Mouse (Mus musculus) MEL (cell line): ENCODE measurements around the gene Scn8a. TPM values are rescaled to one million over a fixed set of nuclear protein-coding genes. Genes with fewer than 3 reads are reported as not detected.

ENCODE experiments used
- DNase-seq: peaks from one replicate; pipeline ENCODE4 v3.0.0; 2011; ENCODE audit warnings: low read depth, low spot score
- H3K27ac ChIP-seq: 2 replicates; pipeline ENCODE4 v1.5.1; 2012; ENCODE audit warnings: low read depth, mild to moderate bottlenecking, control low read depth, low read length, moderate library complexity; ENCODE audit not compliant: control insufficient read depth
- H3K27me3 ChIP-seq, 2 experiments: fragments of 150-350 bp in 1 of 2; sonication (generic) in 1 of 2; 2 replicates each; pipeline ENCODE4 v1.6.1; 2012; ENCODE audit warnings: low read length in 2 of 2, mild to moderate bottlenecking in 2 of 2, improper control_type of control experiment in 1 of 2, moderate library complexity in 1 of 2; ENCODE audit not compliant: insufficient read depth in 2 of 2, control insufficient read depth in 1 of 2
- H3K36me3 ChIP-seq, 2 experiments: 2 replicates each; pipeline ENCODE4 v1.6.1; 2012 to 2014; ENCODE audit warnings: low read length in 2 of 2, improper control_type of control experiment in 1 of 2, inconsistent platforms in 1 of 2, mild to moderate bottlenecking in 1 of 2; ENCODE audit not compliant: insufficient read depth in 2 of 2, control insufficient read depth in 1 of 2
- H3K4me1 ChIP-seq, 2 experiments: fragments of 150-350 bp in 1 of 2; sonication (generic) in 1 of 2; 2 replicates each; pipeline ENCODE4 v1.6.1; 2012; ENCODE audit warnings: low read length in 2 of 2, improper control_type of control experiment in 1 of 2, mild to moderate bottlenecking in 1 of 2; ENCODE audit not compliant: insufficient read depth in 2 of 2, control insufficient read depth in 1 of 2
- H3K4me3 ChIP-seq, 2 experiments: fragments of 150-350 bp in 1 of 2; sonication (generic) in 1 of 2; 2 replicates each; pipeline ENCODE4 v1.5.1; 2012; ENCODE audit warnings: low read depth in 2 of 2, low read length in 2 of 2, mild to moderate bottlenecking in 2 of 2, moderate library complexity in 2 of 2, control low read depth in 1 of 2, improper control_type of control experiment in 1 of 2; ENCODE audit not compliant: control insufficient read depth in 1 of 2, insufficient read depth in 1 of 2
- H3K79me2 ChIP-seq: 2 replicates; pipeline ENCODE4 v1.6.1; 2012; ENCODE audit warnings: mild to moderate bottlenecking, low read length, moderate library complexity; ENCODE audit not compliant: control insufficient read depth, poor library complexity, insufficient read depth
- H3K9ac ChIP-seq: 2 replicates; pipeline ENCODE4 v1.6.1; 2012; ENCODE audit warnings: low read depth, mild to moderate bottlenecking, control low read depth, low read length, moderate library complexity; ENCODE audit not compliant: control insufficient read depth, poor library complexity, severe bottlenecking
- H3K9me3 ChIP-seq: fragments of 150-350 bp; sonication (generic); replicated peaks from 2 replicates; pipeline ENCODE4 v1.6.1; 2012; ENCODE audit warnings: mild to moderate bottlenecking, low read length, improper control_type of control experiment, moderate library complexity; ENCODE audit not compliant: insufficient read depth
- CTCF ChIP-seq, 3 experiments: IDR thresholded peaks in 2 of 3; conservative IDR thresholded peaks in 1 of 3; 2 replicates each; pipeline ENCODE4 v1.5.1; 2011 to 2012; ENCODE audit warnings: low read length in 3 of 3, low read depth in 2 of 3, mild to moderate bottlenecking in 2 of 3, improper control_type of control experiment in 1 of 3, inconsistent platforms in 1 of 3, mixed read lengths in 1 of 3, moderate library complexity in 1 of 3; ENCODE audit not compliant: control insufficient read depth in 1 of 3, insufficient read depth in 1 of 3, poor library complexity in 1 of 3, severe bottlenecking in 1 of 3
- E2F4 ChIP-seq: IDR thresholded peaks from 2 replicates; pipeline ENCODE4 v1.6.1; 2011; ENCODE audit warnings: low read depth, low read length, improper control_type of control experiment, borderline replicate concordance
- ELF1 ChIP-seq: IDR thresholded peaks from 2 replicates; pipeline ENCODE4 v1.6.1; 2014; ENCODE audit warnings: low read depth, mild to moderate bottlenecking, inconsistent platforms, low read length, improper control_type of control experiment, moderate library complexity
- ETS1 ChIP-seq: IDR thresholded peaks from 2 replicates; pipeline ENCODE4 v1.6.1; 2012; ENCODE audit warnings: low read depth, mild to moderate bottlenecking, inconsistent platforms, low read length, improper control_type of control experiment, moderate library complexity
- JUND ChIP-seq: IDR thresholded peaks from 2 replicates; pipeline ENCODE4 v1.6.1; 2011; ENCODE audit warnings: low read depth, mild to moderate bottlenecking, improper control_type of control experiment, low read length
- MAFK ChIP-seq: IDR thresholded peaks from 2 replicates; pipeline ENCODE4 v1.6.1; 2011; ENCODE audit warnings: low read depth, mild to moderate bottlenecking, low read length, improper control_type of control experiment, borderline replicate concordance
- MAX ChIP-seq: IDR thresholded peaks from 2 replicates; pipeline ENCODE4 v1.6.1; 2011; ENCODE audit warnings: low read length, improper control_type of control experiment
- MEF2A ChIP-seq: IDR thresholded peaks from 2 replicates; pipeline ENCODE4 v1.6.1; 2014; ENCODE audit warnings: low read depth, mild to moderate bottlenecking, inconsistent platforms, low read length, improper control_type of control experiment; ENCODE audit not compliant: poor library complexity, insufficient replicate concordance, severe bottlenecking; ENCODE audit errors: extremely low read depth
- MYC ChIP-seq: IDR thresholded peaks from 2 replicates; pipeline ENCODE4 v1.6.1; 2011; ENCODE audit warnings: low read depth, mild to moderate bottlenecking, low read length, improper control_type of control experiment, moderate library complexity
- NRF1 ChIP-seq: IDR thresholded peaks from 2 replicates; pipeline ENCODE4 v1.6.1; 2014; ENCODE audit warnings: low read depth, mild to moderate bottlenecking, inconsistent platforms, low read length, improper control_type of control experiment, moderate library complexity; ENCODE audit not compliant: poor library complexity, insufficient read depth, severe bottlenecking
- POLR2AphosphoS5 ChIP-seq: IDR thresholded peaks from 2 replicates; pipeline ENCODE4 v1.6.1; 2012; ENCODE audit warnings: low read depth, borderline replicate concordance, mild to moderate bottlenecking, inconsistent platforms, low read length, moderate library complexity, mixed read lengths
- RCOR1 ChIP-seq: IDR thresholded peaks from 2 replicates; pipeline ENCODE4 v1.6.1; 2012; ENCODE audit warnings: low read depth, mild to moderate bottlenecking, inconsistent platforms, low read length, improper control_type of control experiment
- SIN3A ChIP-seq: IDR thresholded peaks from 2 replicates; pipeline ENCODE4 v1.6.1; 2012; ENCODE audit warnings: low read length, improper control_type of control experiment, inconsistent platforms
- TBP ChIP-seq: IDR thresholded peaks from 2 replicates; pipeline ENCODE4 v1.8.0; 2011; ENCODE audit warnings: low read depth, low read length, improper control_type of control experiment
- TCF12 ChIP-seq: IDR thresholded peaks from 2 replicates; pipeline ENCODE4 v1.6.1; 2014; ENCODE audit warnings: low read depth, mild to moderate bottlenecking, inconsistent platforms, low read length, improper control_type of control experiment, moderate library complexity
- UBTF ChIP-seq: IDR thresholded peaks from 2 replicates; pipeline ENCODE4 v1.6.1; 2012; ENCODE audit warnings: low read depth, mild to moderate bottlenecking, inconsistent platforms, low read length, improper control_type of control experiment, moderate library complexity, borderline replicate concordance; ENCODE audit not compliant: insufficient read depth
- USF2 ChIP-seq, 2 experiments: IDR thresholded peaks; 2 replicates each; pipeline ENCODE4 v1.6.1; 2011 to 2012; ENCODE audit warnings: improper control_type of control experiment in 2 of 2, low read length in 2 of 2, borderline replicate concordance in 1 of 2, inconsistent platforms in 1 of 2, low read depth in 1 of 2, mild to moderate bottlenecking in 1 of 2; ENCODE audit not compliant: insufficient read depth in 1 of 2
- ZC3H11A ChIP-seq: IDR thresholded peaks from 2 replicates; pipeline ENCODE4 v1.6.1; 2012; ENCODE audit warnings: low read depth, mild to moderate bottlenecking, inconsistent platforms, low read length, improper control_type of control experiment
- ZKSCAN1 ChIP-seq: IDR thresholded peaks from 2 replicates; pipeline ENCODE4 v1.6.1; 2012; ENCODE audit warnings: low read depth, mild to moderate bottlenecking, inconsistent platforms, low read length, improper control_type of control experiment, moderate library complexity
- ZMIZ1 ChIP-seq: IDR thresholded peaks from 2 replicates; pipeline ENCODE4 v1.6.1; 2012; ENCODE audit warnings: low read depth, mild to moderate bottlenecking, inconsistent platforms, low read length, improper control_type of control experiment, moderate library complexity
- polyA plus RNA-seq, 2 experiments: library from polyadenylated mRNA; stranded (reverse) in 1 of 2; unstranded in 1 of 2; fragments of >175 nt in 1 of 2; fragments of >200 nt in 1 of 2; gene quantifications; 2 replicates each; pipeline versions ENCODE4 v1.2.1 to v1.2.4; 2012; ENCODE audit warnings: low replicate concordance in 2 of 2, low read depth in 1 of 2; ENCODE audit not compliant: insufficient read length in 2 of 2, insufficient read depth in 1 of 2, missing spikeins in 1 of 2
- total RNA-seq: library from RNA; depleted of rRNA; stranded (reverse); fragments of 300-350 nt; gene quantifications from 2 replicates; pipeline ENCODE4 v1.2.3, GENCODE M21; 2012

Scn8a gene
- total and polyA plus RNA-seq, 3 experiments = 0.01 to 0.08 TPM; not detected in 1

- H3K4me1 ChIP-seq = no peaks in the 10 kb centered on the region
- H3K9me3 ChIP-seq = no peaks in the 10 kb centered on the region
- TF ChIP-seq TCF12 (no peak), MAX (no peak), MYC (no peak), ZKSCAN1 (no peak), UBTF (no peak), CTCF (IDR thresholded peaks at IDR 0.05 in 2 of 3, conservative IDR thresholded peaks at IDR 0.05 in 1 of 3; ENCODE audit: control insufficient read depth in 1 of 3, insufficient read depth in 1 of 3, low read depth in 2 of 3, low read length in 3 of 3, poor library complexity in 1 of 3, severe bottlenecking in 1 of 3) (no peak), NRF1 (no peak), POLR2AphosphoS5 (no peak), MEF2A (no peak), TBP (no peak), ELF1 (no peak), E2F4 (no peak)
- no peak overlapping the region for H3K9ac ChIP-seq
- H3K36me3 ChIP-seq = no peaks in the 10 kb centered on the region
- no peaks in the 10 kb centered on the region for H3K79me2 ChIP-seq
- H3K27me3 ChIP-seq = no peaks in the 10 kb centered on the region
- no peak for DNase-seq
- no peak overlapping the region for H3K4me3 ChIP-seq
- H3K27ac ChIP-seq = no peak overlapping the region
These were observed 176.4 kb downstream of the Scn8a start for GRCm38 (mm10) chr15:101046039-101046526.

DNA sequence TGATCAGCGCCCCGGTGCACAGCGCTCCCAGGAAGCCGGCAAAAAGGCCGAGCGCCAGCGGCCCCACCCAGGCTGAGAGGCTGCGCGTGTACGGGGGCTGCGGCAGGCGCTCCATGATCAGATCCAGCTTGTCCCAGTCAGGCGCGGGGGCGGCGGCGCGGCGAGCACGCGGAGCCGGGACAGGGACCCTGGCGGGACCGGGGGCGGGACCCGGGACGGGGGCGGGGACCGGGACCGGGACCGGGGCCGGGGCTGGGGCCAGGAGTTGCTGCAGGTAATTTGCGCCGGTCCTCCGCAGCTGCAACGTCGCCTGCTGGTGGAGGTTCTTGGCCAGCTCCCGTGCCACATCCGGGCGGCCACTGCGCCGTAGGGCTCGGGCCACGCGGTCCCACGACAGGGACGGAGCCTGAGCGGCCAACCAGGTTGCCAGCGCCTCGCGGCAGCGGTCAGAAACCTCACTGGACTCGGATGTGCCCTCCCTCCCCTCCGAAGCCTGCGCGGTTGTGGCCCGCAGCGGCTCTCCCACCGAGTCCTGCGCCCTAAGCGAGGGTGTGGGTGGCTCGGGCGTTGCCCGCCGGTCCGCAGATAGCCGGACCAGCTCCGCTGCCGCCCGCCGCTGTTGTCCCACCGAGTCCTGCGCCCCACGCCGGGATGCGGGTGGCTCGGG lies 177.0 kb downstream of the Scn8a start:
- H3K79me2 ChIP-seq = no peaks in the 10 kb centered on the region
- H3K27me3 ChIP-seq = no peaks in the 10 kb centered on the region
- H3K4me3 ChIP-seq = no peak overlapping the region
- no peak for TF ChIP-seq ZMIZ1
- TF ChIP-seq TBP = no peak
- TF ChIP-seq JUND = no peak
- H3K4me1 ChIP-seq = no peaks in the 10 kb centered on the region
- H3K36me3 ChIP-seq = no peaks in the 10 kb centered on the region
- no peak overlapping the region for H3K27ac ChIP-seq
- DNase-seq = no peak
- H3K9ac ChIP-seq = no peak overlapping the region
- H3K9me3 ChIP-seq = no peaks in the 10 kb centered on the region

DNA sequence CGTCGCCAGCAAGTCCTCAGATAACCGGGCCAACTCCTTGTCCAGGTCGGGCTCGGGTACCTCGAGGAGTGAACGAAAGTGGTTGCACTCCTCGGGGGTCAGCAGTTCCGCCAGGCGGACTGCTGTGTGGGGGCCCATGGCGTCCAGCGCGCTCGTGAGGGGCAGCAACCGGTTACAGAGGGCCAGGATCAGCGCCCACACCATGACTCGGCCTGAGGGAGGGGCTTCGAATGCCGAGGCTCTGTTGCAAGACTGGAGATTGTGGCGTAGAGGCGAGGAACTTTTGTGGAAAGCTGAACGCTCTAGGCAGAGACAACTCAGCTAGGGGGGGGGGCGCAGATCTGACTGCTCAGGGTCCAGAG lies 177.5 kb downstream of the Scn8a start, which contains the start of gene Gm47841:
Gene Gm47841, minus strand, starts transcription at position 204 of the 362 bp plus-strand sequence.
- Histone ChIP-seq H3K27ac (no peak within 1 kb of the TSS), H3K27me3 (no peaks in the 10 kb centered on the region), H3K9me3 (no peaks in the 10 kb centered on the region), H3K79me2 (no peaks in the 10 kb centered on the region), H3K9ac (no peak within 1 kb of the TSS), H3K4me1 (no peaks in the 10 kb centered on the region), H3K36me3 (no peaks in the 10 kb centered on the region), H3K4me3 (no peak within 1 kb of the TSS)
- no peak for DNase-seq
- TF ChIP-seq SIN3A = no peak
- TF ChIP-seq POLR2AphosphoS5 = no peak
- TF ChIP-seq CTCF (IDR thresholded peaks at IDR 0.05 in 2 of 3, conservative IDR thresholded peaks at IDR 0.05 in 1 of 3; ENCODE audit: control insufficient read depth in 1 of 3, insufficient read depth in 1 of 3, low read depth in 2 of 3, low read length in 3 of 3, poor library complexity in 1 of 3, severe bottlenecking in 1 of 3) = no peak
- TF ChIP-seq ETS1 = no peak
- TF ChIP-seq MEF2A = no peak
- no peak for TF ChIP-seq E2F4
- TF ChIP-seq RCOR1 = no peak
- TF ChIP-seq ZKSCAN1 = no peak
- no peak for TF ChIP-seq USF2 (IDR thresholded peaks at IDR 0.05; ENCODE audit: borderline replicate concordance in 1 of 2, insufficient read depth in 1 of 2, low read depth in 1 of 2, low read length in 2 of 2)
- TF ChIP-seq MAFK = no peak
- TF ChIP-seq TCF12 = no peak
- TF ChIP-seq ZC3H11A = no peak
